Mouse (Mus musculus): ENCODE measurements around the gene Cirbp. TPM values are rescaled to one million over a fixed set of nuclear protein-coding genes. Genes with fewer than 3 reads are reported as not detected.

The Cirbp gene
- total RNA-seq, 1 experiment, result 69.6 TPM

DNA sequence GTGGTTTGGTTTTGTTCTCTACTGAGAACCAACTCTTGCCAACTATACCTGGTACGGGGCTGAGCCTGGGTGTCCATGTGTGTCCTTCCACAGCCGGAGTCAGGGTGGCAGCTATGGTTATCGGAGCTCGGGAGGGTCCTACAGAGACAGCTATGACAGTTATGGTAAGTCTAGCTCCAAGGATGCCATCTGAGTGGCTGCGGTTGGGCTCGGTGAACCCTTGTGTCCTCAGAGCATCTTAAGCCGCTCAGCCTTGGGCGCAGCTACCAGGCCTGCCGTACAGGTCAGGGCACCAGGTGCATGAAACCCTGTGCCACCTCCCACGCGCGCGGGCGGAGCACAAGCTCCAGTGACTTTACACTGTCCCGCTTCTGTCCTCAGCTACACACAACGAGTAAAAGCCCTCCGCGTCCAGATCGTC is 4.8 kb downstream of the Cirbp start:
- in situ Hi-C loops (cut with MboI; ENCODE audit: low sequenced_read_pairs in 2 of 2, unreplicated experiment in 2 of 2), result loop anchor here (10.0 kb wide), 2 partner anchors 74 to 204 kb away; partner anchors contain the start of gene Ndufs7 (in 1 of the 2)
- Histone ChIP-seq H3K9ac (ENCODE audit: insufficient read depth, low read depth, low read length, poor library complexity, severe bottlenecking) (0 out of 2 replicates have a peak overlapping the region, but pooled peaks have one; percentile 15), H3K27ac (ENCODE audit: insufficient read depth, low read depth, low read length, poor library complexity, severe bottlenecking) (no peak overlapping the region), H3K36me3 (ENCODE audit: control insufficient read depth, insufficient read depth, low read length, poor library complexity, severe bottlenecking) (peaks cover 24% of the 10 kb centered on the region), H3K4me1 (ENCODE audit: control insufficient read depth in 2 of 2, insufficient read depth in 2 of 2, low read length in 2 of 2, poor library complexity in 1 of 2) (peaks cover 6 to 17% of the 10 kb centered on the region in 2 experiments; a peak in 3 of 4 replicates), H3K9me3 (ENCODE audit: control insufficient read depth, insufficient read depth, low read depth, low read length) (no peaks in the 10 kb centered on the region), H3K4me3 (ENCODE audit: insufficient read depth in 1 of 2, low read depth in 1 of 2, low read length in 2 of 2, poor library complexity in 1 of 2, severe bottlenecking in 1 of 2) (no peak overlapping the region)
- DNase-seq (ENCODE audit: low read depth, low spot score), result no peak
- TF ChIP-seq CHD2 (IDR thresholded peaks at IDR 0.05; ENCODE audit: low read depth, low read length), result no peak
- no peak for TF ChIP-seq ZC3H11A (IDR thresholded peaks at IDR 0.05; ENCODE audit: borderline replicate concordance, low read depth, low read length)
- no peak for TF ChIP-seq MAFK (IDR thresholded peaks at IDR 0.05; ENCODE audit: insufficient read depth, low read depth, low read length)
- no peak for TF ChIP-seq HCFC1 (IDR thresholded peaks at IDR 0.05; ENCODE audit: borderline replicate concordance, insufficient read depth, low read length)

DNA sequence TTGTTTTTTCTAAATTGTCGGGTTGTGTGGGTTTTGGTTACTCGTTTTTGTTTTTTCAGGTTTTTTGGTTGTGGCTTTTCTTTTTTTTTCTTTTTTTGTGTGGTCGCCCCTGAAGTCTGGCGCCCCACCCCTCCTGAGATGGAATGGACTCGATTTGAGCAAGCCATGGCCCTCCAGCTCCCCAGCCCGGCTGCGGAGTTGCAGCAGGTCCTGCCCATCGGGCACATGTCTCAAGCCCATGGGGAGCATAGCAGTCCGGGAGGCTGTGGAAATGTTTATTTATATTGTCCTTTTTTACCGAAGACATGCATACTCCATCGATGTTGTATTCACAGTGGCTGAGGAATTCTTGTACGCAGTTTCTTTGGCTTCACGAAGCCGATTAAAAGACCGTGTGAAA is 5.5 kb downstream of the Cirbp start:
- H3K36me3 ChIP-seq (ENCODE audit: control insufficient read depth, insufficient read depth, low read length, poor library complexity, severe bottlenecking), result peaks cover 24% of the 10 kb centered on the region
- TF ChIP-seq HCFC1 (IDR thresholded peaks at IDR 0.05; ENCODE audit: borderline replicate concordance, insufficient read depth, low read length) (no peak), ZC3H11A (IDR thresholded peaks at IDR 0.05; ENCODE audit: borderline replicate concordance, low read depth, low read length) (no peak), CHD2 (IDR thresholded peaks at IDR 0.05; ENCODE audit: low read depth, low read length) (no peak), MAFK (IDR thresholded peaks at IDR 0.05; ENCODE audit: insufficient read depth, low read depth, low read length) (no peak), ZNF384 (IDR thresholded peaks at IDR 0.05; ENCODE audit: low read depth, low read length) (no peak)
- H3K9me3 ChIP-seq (ENCODE audit: control insufficient read depth, insufficient read depth, low read depth, low read length), result no peaks in the 10 kb centered on the region
- H3K27ac ChIP-seq (ENCODE audit: insufficient read depth, low read depth, low read length, poor library complexity, severe bottlenecking), result no peak overlapping the region
- H3K9ac ChIP-seq (ENCODE audit: insufficient read depth, low read depth, low read length, poor library complexity, severe bottlenecking), result peak overlapping the region; percentile 87; the same call in 1 of the 2 replicates
- no peak for DNase-seq (ENCODE audit: low read depth, low spot score)
- H3K4me1 ChIP-seq (ENCODE audit: control insufficient read depth in 2 of 2, insufficient read depth in 2 of 2, low read length in 2 of 2, poor library complexity in 1 of 2), result peaks cover 6 to 13% of the 10 kb centered on the region in 2 experiments; a peak in 3 of 4 replicates
- in situ Hi-C loops (cut with MboI; ENCODE audit: low sequenced_read_pairs in 2 of 2, unreplicated experiment in 2 of 2), result loop anchor here (10.0 kb wide), 2 partner anchors 74 to 204 kb away; partner anchors contain the start of gene Ndufs7 (in 1 of the 2)
- peak overlapping the region; percentile 15 to 80 for H3K4me3 ChIP-seq (ENCODE audit: insufficient read depth in 1 of 2, low read depth in 1 of 2, low read length in 2 of 2, poor library complexity in 1 of 2, severe bottlenecking in 1 of 2)

DNA sequence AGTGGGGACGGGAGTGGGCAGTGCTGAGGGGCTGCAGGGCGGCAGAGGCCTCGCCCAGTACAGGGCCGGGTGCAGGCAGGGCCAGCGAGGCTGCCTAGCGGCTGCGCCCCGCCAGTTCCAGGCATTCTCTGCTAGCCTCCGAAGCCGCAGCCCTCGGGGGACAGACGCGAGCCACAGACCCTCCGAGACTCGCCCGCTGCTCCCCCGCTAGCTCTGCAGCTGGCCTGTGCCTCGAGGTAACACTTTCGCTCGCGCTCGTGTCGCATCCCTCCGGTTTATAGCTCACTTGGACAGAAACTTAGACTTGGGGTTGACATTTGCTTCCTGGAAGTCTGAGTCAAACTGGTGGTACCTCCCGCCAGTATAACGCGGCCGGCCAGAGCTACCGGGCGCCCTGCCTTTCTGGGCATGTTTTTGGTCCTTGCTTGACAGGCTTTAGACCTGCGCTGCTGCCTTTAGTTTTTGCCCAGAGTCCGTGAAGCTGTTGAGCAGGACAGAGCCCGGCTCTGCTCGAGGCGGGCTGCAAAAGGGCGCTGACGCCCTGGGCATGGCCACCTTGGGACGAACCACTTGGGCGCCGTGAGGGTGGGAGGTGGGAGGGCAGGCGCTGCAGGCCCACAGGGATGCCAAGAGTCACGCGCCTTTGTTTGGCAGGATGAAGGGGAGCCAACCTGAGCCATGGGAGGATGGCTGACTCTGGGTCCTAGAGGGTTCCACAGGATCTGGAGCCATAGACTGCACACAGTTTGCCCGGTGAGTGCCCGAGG is 6.2 kb downstream of the Cirbp start:
- Histone ChIP-seq H3K9me3 (ENCODE audit: control insufficient read depth, insufficient read depth, low read depth, low read length) (no peaks in the 10 kb centered on the region), H3K4me1 (ENCODE audit: control insufficient read depth in 2 of 2, insufficient read depth in 2 of 2, low read length in 2 of 2, poor library complexity in 1 of 2) (peaks cover 5 to 11% of the 10 kb centered on the region in 2 experiments; a peak in 3 of 4 replicates), H3K9ac (ENCODE audit: insufficient read depth, low read depth, low read length, poor library complexity, severe bottlenecking) (peak overlapping the region; percentile 87), H3K27ac (ENCODE audit: insufficient read depth, low read depth, low read length, poor library complexity, severe bottlenecking) (peak overlapping the region; percentile 96), H3K4me3 (ENCODE audit: insufficient read depth in 1 of 2, low read depth in 1 of 2, low read length in 2 of 2, poor library complexity in 1 of 2, severe bottlenecking in 1 of 2) (peak overlapping the region; percentile 80 to 81), H3K36me3 (ENCODE audit: control insufficient read depth, insufficient read depth, low read length, poor library complexity, severe bottlenecking) (peaks cover 24% of the 10 kb centered on the region)
- in situ Hi-C loops (cut with MboI; ENCODE audit: low sequenced_read_pairs in 2 of 2, unreplicated experiment in 2 of 2), result loop anchor here (10.0 kb wide), 2 partner anchors 73 to 203 kb away; partner anchors contain the start of gene Ndufs7 (in 1 of the 2)
- no peak for DNase-seq (ENCODE audit: low read depth, low spot score)
- no peak for TF ChIP-seq CHD2 (IDR thresholded peaks at IDR 0.05; ENCODE audit: low read depth, low read length)

DNA sequence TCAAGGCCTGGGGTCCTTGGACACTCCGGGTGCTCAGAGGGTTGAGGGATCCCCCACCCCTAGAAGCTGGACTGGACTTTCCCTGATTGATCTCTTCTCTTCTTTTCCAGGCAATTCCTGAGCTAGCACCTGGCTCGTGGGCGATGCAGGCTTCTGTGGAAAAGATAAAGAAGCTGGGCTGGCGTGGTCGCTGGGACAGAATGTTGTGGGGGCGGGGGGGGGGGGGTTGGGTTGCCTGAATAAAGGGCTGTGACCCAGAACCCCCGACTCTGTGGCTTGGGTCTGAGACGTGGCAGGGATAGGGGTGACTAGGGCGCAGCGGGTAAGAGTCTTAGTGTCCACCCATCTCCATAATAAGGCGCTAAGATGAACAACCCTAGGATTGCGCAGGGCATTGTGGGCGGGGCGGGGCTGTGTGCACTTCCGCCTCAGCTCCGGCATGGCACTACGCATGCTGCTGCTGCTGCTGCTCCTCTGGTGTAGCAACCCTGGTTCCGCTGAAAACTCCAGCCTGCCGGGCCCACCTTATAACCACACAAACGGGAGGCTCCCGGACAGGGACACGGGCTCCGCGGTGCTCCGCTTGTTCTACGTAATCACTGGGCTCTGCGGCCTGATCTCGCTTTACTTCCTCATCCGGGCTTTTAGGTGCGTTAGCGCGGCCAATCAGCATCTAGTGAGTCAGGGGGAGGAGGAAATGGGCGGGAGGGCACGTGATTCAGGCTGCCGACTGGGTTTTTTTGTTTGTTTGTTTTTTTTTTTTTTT is 6.9 kb downstream of the Cirbp start, which contains the start of gene 1600002K03Rik:
TSS of gene 1600002K03Rik (plus strand) at position 418 of the 766 bp plus-strand sequence.
- TF ChIP-seq CHD2 (IDR thresholded peaks at IDR 0.05; ENCODE audit: low read depth, low read length), result 0 out of 2 replicates have a peak, but pooled peaks have one; percentile 12
- no peak for TF ChIP-seq MAFK (IDR thresholded peaks at IDR 0.05; ENCODE audit: insufficient read depth, low read depth, low read length)
- TF ChIP-seq ZNF384 (IDR thresholded peaks at IDR 0.05; ENCODE audit: low read depth, low read length), result peak; percentile 89
- 0 out of 2 replicates have a peak, but pooled peaks have one; percentile 27 for TF ChIP-seq HCFC1 (IDR thresholded peaks at IDR 0.05; ENCODE audit: borderline replicate concordance, insufficient read depth, low read length)
- no peak for TF ChIP-seq ZC3H11A (IDR thresholded peaks at IDR 0.05; ENCODE audit: borderline replicate concordance, low read depth, low read length)

More for the DNA sequence above, 6.9 kb downstream of the Cirbp start, which contains the start of gene 1600002K03Rik:
- H3K9ac ChIP-seq (ENCODE audit: insufficient read depth, low read depth, low read length, poor library complexity, severe bottlenecking), result peak within 1 kb of the TSS; percentile 87
- H3K4me3 ChIP-seq (ENCODE audit: insufficient read depth in 1 of 2, low read depth in 1 of 2, low read length in 2 of 2, poor library complexity in 1 of 2, severe bottlenecking in 1 of 2), result peak within 1 kb of the TSS; percentile 80 to 81
- H3K9me3 ChIP-seq (ENCODE audit: control insufficient read depth, insufficient read depth, low read depth, low read length), result no peaks in the 10 kb centered on the region
- peaks cover 2 to 11% of the 10 kb centered on the region in 2 experiments; a peak in 2 of 4 replicates for H3K4me1 ChIP-seq (ENCODE audit: control insufficient read depth in 2 of 2, insufficient read depth in 2 of 2, low read length in 2 of 2, poor library complexity in 1 of 2)
- H3K36me3 ChIP-seq (ENCODE audit: control insufficient read depth, insufficient read depth, low read length, poor library complexity, severe bottlenecking), result peaks cover 24% of the 10 kb centered on the region
- in situ Hi-C loops (cut with MboI; ENCODE audit: low sequenced_read_pairs in 2 of 2, unreplicated experiment in 2 of 2), result loop anchor here (10.0 kb wide), 2 partner anchors 72 to 202 kb away; partner anchors contain the start of gene Ndufs7 (in 1 of the 2)
- peak within 1 kb of the TSS; percentile 96 for H3K27ac ChIP-seq (ENCODE audit: insufficient read depth, low read depth, low read length, poor library complexity, severe bottlenecking)
- peak; percentile 87 for DNase-seq (ENCODE audit: low read depth, low spot score)

Data from ES-E14 (cell line).